Mouse (Mus musculus): ENCODE measurements around the gene Spata3. TPM values are rescaled to one million over a fixed set of nuclear protein-coding genes. Genes with fewer than 3 reads are reported as not detected.
A peak's percentile ranks its signal among the peaks of the same experiment; 100 is the strongest.

Gene Spata3
- total RNA-seq, 2 experiments from 2014 or later: not detected

- ATAC-seq (replicated peaks; ENCODE audit: low FRiP score, low TSS enrichment, poor library complexity, severe bottlenecking): no peak
These were observed 4.9 kb downstream of the Spata3 start for GRCm38 (mm10) chr1:86021365-86021989.

DNA sequence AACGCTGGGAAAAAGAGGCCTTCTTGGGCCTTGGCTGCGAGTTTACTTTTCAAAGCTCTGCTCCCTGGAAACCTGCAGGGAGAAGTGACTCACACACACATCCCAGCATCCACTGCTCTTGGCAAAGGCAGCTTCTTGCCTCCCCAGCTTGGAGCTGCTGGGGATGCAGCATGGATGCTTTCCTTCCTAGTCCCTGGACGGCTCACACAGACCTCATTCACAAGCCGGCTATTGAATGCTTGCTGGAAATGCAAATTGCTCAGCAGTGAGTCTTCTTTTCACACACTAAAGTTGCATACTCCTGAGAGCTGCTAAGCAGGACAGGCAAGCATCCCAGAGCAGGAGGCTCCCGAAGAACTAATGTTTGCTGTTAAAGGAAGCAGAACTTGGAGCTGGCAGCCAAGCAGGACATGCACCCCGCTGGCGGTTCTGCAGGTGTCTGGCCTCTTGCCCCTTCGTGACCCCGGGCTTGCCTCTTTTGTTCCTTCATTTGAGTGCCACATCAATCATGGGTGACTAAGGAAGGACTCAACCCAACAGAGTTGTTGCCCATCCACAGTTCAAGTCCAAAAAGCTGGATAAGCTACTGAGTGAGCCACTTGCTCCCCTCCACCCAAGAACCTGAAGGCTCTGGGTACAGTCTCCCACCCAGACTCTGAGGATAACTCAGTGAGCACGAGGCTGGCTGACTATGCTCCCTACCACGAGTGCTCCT is 15.8 kb downstream of the Spata3 start:
- ATAC-seq (replicated peaks; ENCODE audit: low FRiP score, low TSS enrichment, poor library complexity, severe bottlenecking): no peak

DNA sequence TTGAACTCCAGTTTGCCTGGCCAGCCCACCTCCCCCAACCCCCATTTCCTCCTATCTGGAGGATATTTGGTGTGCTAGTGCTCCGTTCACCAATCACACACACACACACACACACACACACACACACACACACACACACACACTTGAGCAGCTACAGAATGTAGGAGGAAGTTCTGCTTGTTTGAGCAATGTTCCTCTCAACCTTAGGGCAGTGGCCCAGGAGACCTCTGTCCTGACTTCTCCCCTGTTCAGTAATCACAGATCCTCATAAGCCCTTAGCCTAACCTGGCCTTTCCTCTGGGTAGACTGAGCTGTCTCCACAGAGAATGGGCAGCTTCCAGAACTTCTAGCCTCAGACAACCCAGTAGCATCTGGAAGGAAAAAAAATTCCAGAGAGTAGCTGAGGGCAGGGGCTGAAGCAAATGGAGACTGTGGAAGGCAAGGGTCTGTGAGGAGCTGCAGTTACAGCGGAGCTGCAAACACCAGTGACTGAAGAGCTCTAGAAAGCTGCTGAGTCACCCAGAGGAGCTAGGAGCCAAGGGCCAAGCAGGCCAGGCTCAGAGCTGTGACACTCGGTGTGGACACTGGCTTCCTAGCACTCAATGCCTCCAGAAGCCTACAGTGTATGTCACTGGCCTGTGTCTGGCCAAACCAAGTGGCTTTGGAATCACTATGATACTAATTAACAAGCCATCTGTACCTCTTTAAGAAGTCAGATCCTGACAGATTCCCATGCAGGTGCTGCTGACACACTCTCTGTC is 21.8 kb downstream of the Spata3 start:
- peak; percentile 50; the same call in 1 of the 2 replicates for ATAC-seq (replicated peaks; ENCODE audit: low FRiP score, low TSS enrichment, poor library complexity, severe bottlenecking)

DNA sequence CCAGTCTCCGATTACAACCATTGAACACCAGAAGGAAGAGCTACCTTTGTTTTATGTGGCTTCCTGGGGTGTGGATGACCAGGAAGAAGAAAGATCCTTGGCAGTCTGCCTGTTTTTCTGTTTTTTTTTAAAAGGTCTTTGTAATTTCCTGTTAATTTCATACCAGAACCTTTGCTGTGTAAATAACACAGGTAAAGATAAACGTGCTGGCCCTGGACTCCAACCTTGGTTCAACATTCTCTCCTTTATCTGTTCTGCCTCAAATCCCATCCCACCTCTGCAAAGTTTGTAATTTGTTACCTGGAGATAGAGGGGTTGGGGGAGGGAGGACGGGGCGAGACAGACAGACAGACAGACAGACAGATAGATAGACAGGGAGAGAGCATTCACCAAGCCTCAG is 23.5 kb downstream of the Spata3 start:
- ATAC-seq (replicated peaks; ENCODE audit: low FRiP score, low TSS enrichment, poor library complexity, severe bottlenecking): no peak

DNA sequence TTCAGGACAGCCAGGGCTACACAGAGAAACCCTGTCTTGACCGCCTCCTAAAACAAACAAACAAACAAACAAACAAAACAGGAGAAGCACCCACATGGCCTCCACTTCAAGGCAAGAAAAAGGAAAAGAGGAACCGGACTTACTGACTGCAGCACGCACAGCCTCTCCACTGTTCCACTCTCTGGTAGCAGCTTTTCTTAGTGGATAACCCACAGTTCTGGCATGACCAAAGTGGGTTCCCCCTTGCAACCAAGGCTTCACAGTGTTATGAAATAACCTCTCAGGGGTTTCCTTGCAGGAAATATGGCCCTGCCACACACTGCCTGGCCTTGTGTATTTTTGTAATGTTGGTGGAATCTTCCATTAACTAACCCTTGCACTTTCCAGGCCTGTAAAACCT is 24.2 kb downstream of the Spata3 start:
- ATAC-seq (replicated peaks; ENCODE audit: low FRiP score, low TSS enrichment, poor library complexity, severe bottlenecking): no peak

GRCm38 (mm10) chr1:86045056-86045455 is 28.4 kb downstream of the Spata3 start:
- ATAC-seq (replicated peaks; ENCODE audit: low FRiP score, low TSS enrichment, poor library complexity, severe bottlenecking): no peak

DNA sequence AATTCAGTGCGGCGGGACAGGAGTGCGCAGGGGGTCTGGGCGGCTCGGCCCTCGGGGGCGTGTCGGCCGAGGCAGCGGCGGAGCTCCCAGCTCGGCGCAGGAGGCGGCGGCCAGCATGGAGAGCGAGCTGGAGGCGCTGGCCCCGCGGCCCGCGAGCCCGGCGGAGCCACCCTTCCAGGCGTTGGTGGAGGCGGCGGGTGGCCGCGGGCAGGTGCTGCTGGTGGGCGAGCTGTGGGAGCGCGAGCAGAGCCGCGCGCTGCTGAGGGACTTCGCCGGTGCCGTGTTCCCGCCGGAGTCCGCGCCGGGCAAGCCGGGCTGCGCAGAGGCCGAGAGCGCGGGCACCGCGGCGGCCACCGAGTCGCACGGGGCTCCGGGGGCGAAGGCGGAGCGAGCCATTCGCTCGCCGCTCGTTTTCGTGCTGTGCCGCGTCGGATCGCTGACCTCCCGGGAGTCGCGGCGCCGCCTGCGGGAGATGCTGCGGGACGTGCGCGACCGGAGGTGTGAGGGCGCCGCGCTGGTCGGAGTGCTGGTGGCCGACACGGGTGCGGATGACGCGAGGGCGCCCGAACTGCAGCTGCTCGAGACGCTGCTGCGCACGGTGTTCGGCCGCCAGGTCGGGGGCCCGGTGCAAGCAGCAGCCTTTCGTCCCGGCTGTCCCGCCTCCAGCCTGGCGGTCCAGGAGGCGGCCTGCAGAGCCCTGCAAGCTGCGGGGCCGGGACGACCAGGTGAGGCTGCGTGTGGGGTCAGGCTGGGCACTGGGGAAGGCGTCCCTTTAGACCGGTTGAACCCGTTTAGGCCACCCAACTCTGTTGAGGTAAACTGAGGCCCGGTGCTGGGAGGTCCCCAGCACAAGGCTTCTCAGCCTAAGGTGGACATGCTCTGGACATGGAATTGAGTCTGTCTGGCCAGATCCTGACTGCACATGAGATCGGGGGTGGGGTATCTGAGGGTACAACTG is 29.5 kb downstream of the Spata3 start, which contains the start of gene 2810459M11Rik:
Gene 2810459M11Rik, plus strand, starts transcription at position 16 of the 958 bp plus-strand sequence.
- peak; percentile 55; the same call in 1 of the 2 replicates for ATAC-seq (replicated peaks; ENCODE audit: low FRiP score, low TSS enrichment, poor library complexity, severe bottlenecking)

GRCm38 (mm10) chr1:86046833-86047563 is 30.4 kb downstream of the Spata3 start:
- ATAC-seq (replicated peaks; ENCODE audit: low FRiP score, low TSS enrichment, poor library complexity, severe bottlenecking): no peak

DNA sequence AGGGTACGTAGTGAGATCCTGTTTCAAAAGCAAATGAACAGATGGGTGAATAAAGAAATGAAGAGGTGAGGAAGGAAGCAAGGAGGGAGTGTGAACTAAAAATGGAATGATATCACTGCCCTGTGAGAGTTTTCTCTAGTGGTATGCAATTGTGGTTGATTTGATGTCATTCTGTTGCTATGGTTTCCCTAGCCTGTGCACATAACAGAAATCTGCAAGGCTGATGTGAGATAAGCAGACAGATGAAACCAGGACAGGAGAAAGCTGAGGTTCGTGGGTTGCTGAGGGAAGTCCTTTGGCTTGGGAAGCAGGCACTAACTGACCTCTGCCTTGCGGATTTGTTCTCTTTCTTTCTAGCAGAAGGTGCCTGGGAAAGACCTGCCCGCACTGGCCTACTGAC is 31.6 kb downstream of the Spata3 start:
- ATAC-seq (replicated peaks; ENCODE audit: low FRiP score, low TSS enrichment, poor library complexity, severe bottlenecking): 0 out of 2 replicates have a peak, but pooled peaks have one; percentile 12

GRCm38 (mm10) chr1:86048744-86049143 is 32.1 kb downstream of the Spata3 start:
- no peak for ATAC-seq (replicated peaks; ENCODE audit: low FRiP score, low TSS enrichment, poor library complexity, severe bottlenecking)

- ATAC-seq (replicated peaks; ENCODE audit: low FRiP score, low TSS enrichment, poor library complexity, severe bottlenecking): no peak
These were observed 36.7 kb downstream of the Spata3 start for GRCm38 (mm10) chr1:86053198-86053921.

DNA sequence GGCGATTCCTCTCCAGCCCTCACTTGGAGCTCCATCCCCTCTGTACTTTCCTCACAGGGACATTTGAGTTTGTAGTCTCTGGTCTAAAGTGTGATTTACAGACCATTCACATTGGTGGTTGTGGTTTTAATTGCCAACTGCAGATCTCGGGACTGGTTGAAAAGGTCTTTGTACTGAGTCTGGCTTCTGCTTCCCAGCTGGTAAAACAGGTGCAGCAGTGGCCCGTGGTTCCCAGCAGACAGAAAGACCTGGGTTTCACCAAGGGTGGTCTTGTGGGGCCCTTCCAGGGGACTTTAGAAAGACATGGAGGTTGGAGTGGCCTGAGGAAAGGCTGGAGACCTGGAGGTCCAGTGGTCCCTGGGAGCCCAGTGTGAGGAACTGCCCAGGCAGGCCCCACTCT is 38.3 kb downstream of the Spata3 start:
- no peak for ATAC-seq (replicated peaks; ENCODE audit: low FRiP score, low TSS enrichment, poor library complexity, severe bottlenecking)

GRCm38 (mm10) chr1:86056284-86056683 is 39.7 kb downstream of the Spata3 start:
- ATAC-seq (replicated peaks; ENCODE audit: low FRiP score, low TSS enrichment, poor library complexity, severe bottlenecking): no peak

DNA sequence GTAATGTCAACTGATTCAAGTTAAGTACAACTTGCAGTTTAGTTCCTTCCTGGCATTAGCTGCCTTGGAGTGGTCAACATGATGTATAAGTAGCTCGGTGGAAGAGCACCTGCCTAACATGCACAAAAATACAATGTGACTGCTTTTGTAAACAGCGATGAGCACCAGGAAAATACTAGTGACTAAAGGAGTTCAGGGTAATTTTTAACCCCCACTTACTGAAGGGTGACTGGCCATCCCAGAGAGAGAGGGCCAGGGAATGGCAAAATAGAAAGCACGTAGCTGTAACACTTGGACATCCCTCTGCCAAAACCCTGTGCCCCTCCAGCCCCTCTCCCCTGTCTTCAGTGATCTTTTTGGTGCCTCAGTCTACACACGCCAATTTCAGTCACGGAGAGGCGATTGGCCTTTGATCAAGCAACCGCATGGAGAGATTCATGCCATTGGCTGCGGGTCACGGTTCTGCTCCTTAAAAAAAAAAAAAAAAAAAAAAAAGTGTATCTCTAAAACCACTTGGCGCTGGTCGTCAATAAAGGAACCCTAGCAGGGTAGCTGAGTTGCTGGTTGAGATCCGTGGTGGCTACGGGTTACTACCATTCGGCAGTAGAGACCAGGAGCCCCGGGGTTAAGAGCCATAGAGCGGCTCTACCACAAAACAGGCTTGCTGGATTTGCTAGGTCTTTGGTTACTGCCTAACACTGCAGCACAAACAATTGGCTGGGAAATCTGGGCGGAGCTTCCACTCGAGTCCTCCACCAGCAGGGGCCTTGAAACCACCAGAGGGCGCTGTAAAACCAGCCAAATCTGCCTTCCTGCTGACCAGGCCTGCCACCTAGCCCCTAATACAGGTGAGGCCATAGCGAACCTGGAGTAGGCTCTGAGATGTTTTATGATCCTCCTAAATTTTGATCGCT is 42.5 kb downstream of the Spata3 start:
- ATAC-seq (replicated peaks; ENCODE audit: low FRiP score, low TSS enrichment, poor library complexity, severe bottlenecking): peak; percentile 96

DNA sequence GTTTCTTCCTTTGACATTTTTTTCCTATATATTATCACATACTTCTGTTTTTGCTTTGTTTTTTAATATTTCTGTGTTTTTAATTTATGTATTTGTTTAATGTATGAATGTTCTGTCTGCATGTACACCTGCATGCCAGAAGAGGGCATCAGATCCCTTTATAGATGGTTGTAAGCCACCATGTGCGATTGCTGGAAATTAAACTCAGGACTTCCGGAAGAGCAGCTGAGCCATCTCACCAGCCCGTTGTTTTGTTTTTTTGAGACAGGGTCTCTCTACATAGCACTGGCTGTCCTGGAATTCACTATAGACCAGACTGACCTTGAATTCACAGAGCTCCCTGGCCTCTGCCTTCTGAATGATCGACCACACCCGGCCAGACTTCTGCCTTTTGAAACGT is 45.9 kb downstream of the Spata3 start:
- ATAC-seq (replicated peaks; ENCODE audit: low FRiP score, low TSS enrichment, poor library complexity, severe bottlenecking): no peak

DNA sequence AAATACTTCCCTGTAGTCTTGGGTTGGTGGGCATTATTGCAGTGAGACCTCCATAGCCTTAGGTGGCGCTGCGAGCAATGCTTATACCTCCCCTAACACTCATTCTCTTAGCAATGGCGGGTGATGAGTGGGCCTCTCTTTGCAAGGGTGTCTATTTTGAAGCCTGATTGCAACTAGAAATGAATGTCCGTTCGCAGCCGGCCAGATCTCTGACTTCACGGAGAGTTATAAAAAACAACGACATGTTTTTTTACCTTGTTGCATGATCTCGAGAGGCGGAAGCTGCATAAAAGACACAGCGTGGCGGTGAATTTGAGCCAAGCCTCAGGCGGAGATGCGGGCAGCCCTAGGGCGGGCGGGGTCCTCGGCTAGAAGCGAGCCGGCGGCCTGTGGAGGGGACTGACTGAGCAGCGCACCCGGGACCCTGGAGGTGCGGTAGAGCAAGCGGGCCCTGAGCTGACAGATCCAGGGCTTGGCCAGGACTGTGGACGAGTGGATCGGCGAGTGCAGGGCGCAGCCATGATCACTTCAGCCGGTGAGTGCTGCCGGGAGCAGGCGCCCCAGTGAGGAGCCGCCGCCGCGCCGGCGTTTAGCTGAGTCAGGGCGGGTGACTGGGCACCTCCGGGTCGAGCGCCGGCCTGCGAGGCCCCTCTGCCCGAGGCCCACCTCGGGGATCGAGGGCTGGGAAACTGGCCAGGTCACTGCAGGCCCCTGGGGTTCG is 47.8 kb downstream of the Spata3 start, which contains the start of gene Psmd1:
Gene Psmd1, plus strand, starts transcription at position 117 of the 721 bp plus-strand sequence.
- ATAC-seq (replicated peaks; ENCODE audit: low FRiP score, low TSS enrichment, poor library complexity, severe bottlenecking): peak; percentile 78
